In genomic region chr5:148942305-148942704, GRCm38 (mm10) we compare ENCODE assay signal across 14 mouse cellular contexts. TPM values are rescaled to one million over a fixed set of nuclear protein-coding genes. Genes with fewer than 3 reads are reported as not detected.
DNase-seq lines count a peak whose midpoint lies in the region; ATAC-seq and TF ChIP-seq lines count a peak whose summit lies in the region.
"Had no signal": no experiment of that assay in that cellular context is flagged by ENCODE, and none has a peak within 500 bp of the region (broad histone marks: within the 10 kb centered on the region; RNA-seq: fewer than 3 reads in every experiment).

No protein-coding gene starts in this region.

- 95% methylated on average over 6 of the region's 6 CpGs for WGBS in heart, adult 2 months
- 97% methylated on average over 6 of the region's 6 CpGs for WGBS in lung, postnatal 0 days

- no peaks in the 10 kb centered on the region for H3K79me2 ChIP-seq in heart, adult 2 months (replicated peaks; ENCODE audit: control insufficient read depth, insufficient read depth, low read length)

- H3K4me2 ChIP-seq in lung, postnatal 0 days (replicated peaks; ENCODE audit: low read depth, low read length), result no peak overlapping the region
- H3K4me2 ChIP-seq: intestine, embryonic 15.5 days; limb, embryonic 12.5 days; stomach, embryonic 15.5 days had no signal

- no peak for ATAC-seq in lung, postnatal 0 days
- ATAC-seq: intestine, embryonic 15.5 days had no signal

- no peak for DNase-seq in heart, adult 2 months
- DNase-seq in heart, adult 11 months, result no peak
- DNase-seq in lung, postnatal 0 days (ENCODE audit: low spot score), result no peak
- DNase-seq in lung, postnatal 25 days (ENCODE audit: low spot score), result no peak
- peak; percentile 78 for DNase-seq in R1 (ENCODE audit: low read depth, low spot score)
- peak; percentile 50 for DNase-seq in splenic B cell, adult 2 months (ENCODE audit: low read depth, low spot score)
- no peak for DNase-seq in right cerebral cortex, adult 2 months (ENCODE audit: low spot score in 2 of 2)
- no peak for DNase-seq in adrenal gland, postnatal 25 days
- DNase-seq: gastrocnemius, postnatal 25 days; heart, postnatal 10 days had no signal

- TF ChIP-seq POLR2A in heart, adult 2 months (IDR thresholded peaks at IDR 0.05; ENCODE audit: insufficient read depth, low read depth, low read length), result no peak

- H3K27me3 ChIP-seq in heart, adult 2 months (ENCODE audit: control insufficient read depth, insufficient read depth, low read length), result no peaks in the 10 kb centered on the region
- no peaks in the 10 kb centered on the region for H3K27me3 ChIP-seq in lung, postnatal 0 days (replicated peaks; ENCODE audit: insufficient read depth, low read length)
- H3K27me3 ChIP-seq in splenic B cell, adult 2 months (ENCODE audit: control insufficient read depth, insufficient read depth, low read length, poor library complexity, severe bottlenecking), result no peaks in the 10 kb centered on the region
- H3K27me3 ChIP-seq: intestine, embryonic 15.5 days; limb, embryonic 12.5 days; stomach, embryonic 15.5 days had no signal

- peak; percentile 57 for TF ChIP-seq CTCF in heart, adult 2 months (IDR thresholded peaks at IDR 0.05)
- TF ChIP-seq CTCF in lung, postnatal 0 days (IDR thresholded peaks at IDR 0.05), result peak; percentile 54

- H3K4me3 ChIP-seq in heart, adult 2 months, result no peak overlapping the region
- H3K4me3 ChIP-seq in lung, postnatal 0 days (ENCODE audit: low read depth, low read length), result no peak overlapping the region
- H3K4me3 ChIP-seq: forebrain, embryonic 10.5 days; intestine, embryonic 15.5 days; limb, embryonic 12.5 days; stomach, embryonic 15.5 days had no signal

- no peaks in the 10 kb centered on the region for H3K36me3 ChIP-seq in heart, adult 2 months (ENCODE audit: control insufficient read depth, insufficient read depth, low read length)
- no peaks in the 10 kb centered on the region for H3K36me3 ChIP-seq in lung, postnatal 0 days (ENCODE audit: insufficient read depth, low read length)
- H3K36me3 ChIP-seq in splenic B cell, adult 2 months (ENCODE audit: control insufficient read depth, insufficient read depth, low read length, poor library complexity, severe bottlenecking), result no peaks in the 10 kb centered on the region
- H3K36me3 ChIP-seq: forebrain, embryonic 10.5 days; intestine, embryonic 15.5 days; limb, embryonic 12.5 days; stomach, embryonic 15.5 days had no signal

- H3K4me1 ChIP-seq in heart, adult 2 months (ENCODE audit: control insufficient read depth, insufficient read depth, low read length), result no peaks in the 10 kb centered on the region
- H3K4me1 ChIP-seq in lung, postnatal 0 days (ENCODE audit: insufficient read depth, low read depth, low read length), result no peaks in the 10 kb centered on the region

- intact Hi-C loops in heart, adult 2 months (cut with DNase I), result no loop called here

- no peak for TF ChIP-seq EP300 in heart, adult 2 months (IDR thresholded peaks at IDR 0.05; ENCODE audit: insufficient read depth, low read depth, low read length)
- no peak for TF ChIP-seq EP300 in lung, postnatal 0 days (IDR thresholded peaks at IDR 0.05)

- no peak overlapping the region for H3K27ac ChIP-seq in heart, adult 2 months
- H3K27ac ChIP-seq in lung, postnatal 0 days (ENCODE audit: low read length), result no peak overlapping the region
- H3K27ac ChIP-seq: intestine, embryonic 15.5 days; limb, embryonic 12.5 days; stomach, embryonic 15.5 days had no signal

- H3K9me3 ChIP-seq in lung, postnatal 0 days (ENCODE audit: low read length), result no peaks in the 10 kb centered on the region
- H3K9me3 ChIP-seq: intestine, embryonic 15.5 days; stomach, embryonic 15.5 days had no signal

- no peak overlapping the region for H3K9ac ChIP-seq in heart, adult 2 months (ENCODE audit: low read depth, low read length)
- no peak overlapping the region for H3K9ac ChIP-seq in lung, postnatal 0 days (replicated peaks; ENCODE audit: low read depth)
- H3K9ac ChIP-seq: intestine, embryonic 15.5 days; limb, embryonic 12.5 days; stomach, embryonic 15.5 days had no signal

RNA-seq across cellular contexts. Expression of gene Katnal1, which starts 13.2 kb away (rescaled TPM):
- total RNA-seq in heart, adult 2 months (2021), result 10 to 100 TPM in 1 of 2 experiments, 1 to 10 TPM in 1; 9.5 to 10.4 TPM
- polyA plus RNA-seq in heart, adult 2 months (2012; rRNA removed), result 4.8 and 8.7 TPM in 2 replicates
- 4.3 and 5.0 TPM in 2 replicates for polyA plus RNA-seq in lung, postnatal 0 days (2015; fragmentation: Nextera tagmentation; extraction: Ambion mirVana)
- total RNA-seq in adrenal gland, postnatal 25 days (2021), result 7.4 and 8.1 TPM in 2 replicates

RNA-seq across cellular contexts. Expression of gene Gm42791, which starts 52.6 kb away (rescaled TPM):
- total RNA-seq in heart, adult 2 months (2021), result 1 to 10 TPM; 5.7 to 5.9 TPM
- not detected in 2 replicates for polyA plus RNA-seq in heart, adult 2 months (2012; rRNA removed)
- 0.78 and 1.2 TPM in 2 replicates for polyA plus RNA-seq in lung, postnatal 0 days (2015; fragmentation: Nextera tagmentation; extraction: Ambion mirVana)
- total RNA-seq in adrenal gland, postnatal 25 days (2021), result 6.7 and 7.4 TPM in 2 replicates

Comparison
In these comparisons a context has a peak if more than half of its experiments do, and no peak if none do; other contexts are left out.
1. DNase-seq: peak in R1 (single experiment) and splenic B cell, adult 2 months (single experiment); none in heart, adult 2 months (0 of 2), heart, adult 11 months (single experiment), lung, postnatal 0 days (single experiment), lung, postnatal 25 days (single experiment), right cerebral cortex, adult 2 months (0 of 2) and adrenal gland, postnatal 25 days (single experiment).